Mouse (Mus musculus) brain, adult 2 months (tissue): ENCODE results near the gene Mif.
"Not testable (repeated sequence)": the region's sequence is repeated elsewhere in the genome, so short reads cannot be mapped to it uniquely, and the experiment has no call there.

Experiments used
- DNase-seq: peaks from one replicate; pipeline ENCODE4 v3.0.0; 2011; ENCODE audit warnings: low read depth, low spot score

Gene Mif

GRCm38 (mm10) chr10:75859786-75860470 lies at the start of gene Mif:
TSS of gene Mif (minus strand) at chr10:75860240.
- DNase-seq: peak; percentile 97

GRCm38 (mm10) chr10:75906882-75907281 lies 46.8 kb upstream of the Mif start:
- DNase-seq: no peak

DNA sequence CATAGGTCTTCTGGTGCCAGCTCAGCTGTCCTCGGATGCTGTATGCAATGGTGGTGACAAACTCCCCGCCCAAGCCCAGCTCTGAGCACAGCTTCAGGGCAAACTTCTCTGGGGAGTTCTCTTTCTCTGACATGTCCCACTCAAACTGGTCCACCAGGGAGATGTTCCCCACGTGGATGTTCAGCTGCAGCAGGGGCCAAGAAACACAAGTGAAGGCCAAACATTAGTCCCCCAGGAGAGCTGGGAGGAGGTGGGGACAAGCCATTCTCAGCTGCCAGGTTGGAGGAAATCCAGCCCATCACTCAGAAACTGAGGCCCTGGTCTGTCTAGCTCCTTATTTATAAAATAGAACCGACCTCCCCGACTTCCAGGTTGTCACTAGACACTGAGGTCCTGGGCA lies 44.4 kb upstream of the Mif start:
- DNase-seq: no peak

DNA sequence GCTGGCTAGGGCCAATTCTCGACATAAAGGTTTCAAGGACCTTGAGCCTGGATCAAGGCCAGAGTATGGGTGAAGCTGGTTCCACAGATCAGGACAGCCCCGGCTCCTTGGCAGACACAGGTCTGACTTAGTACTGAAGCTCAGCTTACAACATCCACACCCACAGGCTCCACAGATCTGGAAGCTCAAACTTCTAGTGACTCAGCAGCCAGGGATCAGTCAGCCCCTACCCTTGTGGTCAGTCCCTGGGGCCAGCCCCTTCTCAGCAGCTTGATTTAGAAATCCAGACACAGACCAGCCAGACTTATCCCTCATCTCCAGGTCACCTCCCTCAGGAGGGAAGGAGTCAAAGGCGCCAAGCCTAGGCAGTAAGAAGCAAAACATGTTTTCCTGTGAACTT lies 38.8 kb upstream of the Mif start:
- peak; percentile 44 for DNase-seq

GRCm38 (mm10) chr10:75898039-75898564 lies 38.1 kb upstream of the Mif start:
- no peak for DNase-seq

DNA sequence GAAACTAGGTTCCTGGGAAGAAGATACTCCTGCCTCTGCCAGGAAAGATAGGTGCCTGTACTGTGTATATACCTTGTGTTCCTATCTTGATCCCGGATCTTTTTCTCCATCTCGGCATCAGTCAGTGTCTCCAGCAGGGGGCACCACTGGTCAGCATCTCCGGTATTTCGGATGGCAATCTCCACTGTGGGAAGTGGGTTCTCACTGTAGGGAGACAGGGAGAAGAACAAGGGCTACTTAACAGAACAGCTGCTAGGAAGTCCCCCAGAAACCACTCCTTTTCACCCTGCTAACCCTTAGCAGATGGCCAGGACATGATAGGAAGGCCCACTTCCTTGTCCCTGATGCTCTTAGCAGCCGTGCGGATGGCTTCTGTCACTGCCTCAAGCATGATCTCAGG lies 37.3 kb upstream of the Mif start:
- DNase-seq: peak; percentile 79

- peak; percentile 75 for DNase-seq
Measured at GRCm38 (mm10) chr10:75896208-75896607, 36.2 kb upstream of the Mif start.

DNA sequence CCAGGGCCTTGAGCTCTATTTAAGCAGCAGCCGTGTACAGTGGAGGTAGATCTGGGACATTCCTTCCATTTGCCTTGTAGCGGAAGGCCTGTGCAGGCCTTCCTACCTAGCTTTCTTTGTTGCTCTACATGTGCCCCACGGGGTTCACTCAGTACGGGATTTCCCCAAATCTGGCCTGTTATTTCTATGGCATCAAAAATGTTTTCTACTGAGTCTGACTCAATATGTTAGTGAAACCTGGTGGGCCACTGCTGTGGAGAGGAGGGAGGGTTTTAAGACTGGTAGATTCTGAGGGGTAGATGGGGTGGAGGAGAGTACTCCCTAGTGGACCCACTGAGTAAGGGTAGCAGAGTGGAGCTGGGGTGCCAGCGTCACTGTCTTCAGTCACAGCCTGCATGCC lies 35.7 kb upstream of the Mif start:
- no peak for DNase-seq

DNA sequence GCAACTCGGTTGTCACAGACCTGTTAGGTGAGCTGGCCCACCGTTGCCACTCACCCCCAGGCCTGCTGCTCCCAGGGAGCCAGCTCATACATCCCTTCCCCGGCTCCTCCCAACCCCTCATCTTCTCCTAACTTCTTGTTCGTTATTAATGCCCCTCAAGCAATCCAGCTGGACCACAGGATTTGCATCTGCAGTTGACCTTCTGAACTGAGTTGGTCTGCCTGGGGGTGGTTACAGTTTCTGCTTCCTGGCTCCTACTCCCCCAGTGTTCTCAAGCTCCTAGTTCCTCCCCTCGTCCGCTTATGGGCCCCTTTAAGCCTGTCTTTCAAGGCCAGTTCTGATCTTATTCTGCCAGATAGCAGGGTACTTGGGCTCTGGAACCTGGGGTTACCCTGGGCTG lies 34.6 kb upstream of the Mif start:
- no peak for DNase-seq

DNA sequence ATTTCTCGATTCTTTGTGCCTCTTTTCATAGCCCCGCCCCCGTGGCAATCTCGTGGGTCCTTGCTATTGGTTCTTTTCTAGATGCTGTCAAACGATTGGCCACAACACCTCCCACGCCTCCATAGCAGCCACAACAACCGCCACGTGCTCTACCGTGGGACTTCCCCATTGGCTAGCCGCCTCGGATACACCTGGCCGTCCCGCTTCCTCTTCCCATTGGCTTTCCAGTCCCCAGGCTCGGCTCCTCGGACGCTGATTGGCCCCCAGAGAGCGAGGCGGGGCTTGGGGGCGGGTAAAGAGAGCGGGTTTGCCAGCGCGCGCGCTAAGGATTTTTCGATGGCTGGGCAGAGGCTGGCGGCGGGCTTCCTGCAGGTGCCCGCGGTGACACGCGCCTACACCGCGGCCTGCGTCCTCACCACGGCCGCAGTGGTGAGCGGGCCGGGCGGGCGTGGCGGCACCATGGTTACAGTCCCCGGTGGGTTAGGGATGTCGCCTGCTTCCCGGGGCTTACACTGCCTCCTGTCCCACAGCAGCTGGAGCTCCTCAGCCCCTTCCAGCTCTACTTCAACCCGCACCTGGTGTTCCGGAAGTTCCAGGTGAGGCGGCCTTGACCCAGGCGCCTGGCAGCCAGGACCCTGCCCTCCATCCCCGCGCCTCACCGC lies 33.2 kb upstream of the Mif start, which contains the start of gene Derl3:
Derl3 (plus strand) TSS at position 325 of the 662 bp plus-strand sequence.
- peak; percentile 99 for DNase-seq

- no peak for DNase-seq
Measured at GRCm38 (mm10) chr10:75889406-75890153, 29.5 kb upstream of the Mif start.

GRCm38 (mm10) chr10:75887504-75887903 lies 27.5 kb upstream of the Mif start:
- not testable (repeated sequence) for DNase-seq

DNA sequence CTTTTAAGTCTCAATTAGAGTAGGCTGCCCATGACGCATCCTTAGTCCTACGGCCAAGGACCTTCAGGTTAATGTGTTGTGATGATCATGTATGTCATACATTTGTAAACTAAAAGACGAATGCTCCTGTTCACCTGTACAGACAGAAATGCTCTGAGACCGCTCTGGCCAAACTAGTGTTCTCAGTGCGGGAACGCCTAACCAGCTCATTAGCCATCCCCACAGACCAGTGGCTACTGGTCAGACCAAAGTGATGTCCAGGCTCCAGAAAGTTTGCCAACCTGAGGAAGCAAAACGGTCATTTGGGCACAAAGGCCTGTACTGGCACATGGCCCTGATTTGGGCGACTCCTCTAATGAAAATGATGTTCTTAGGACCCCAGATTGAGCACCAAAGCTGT lies 24.7 kb upstream of the Mif start:
- DNase-seq: no peak

DNA sequence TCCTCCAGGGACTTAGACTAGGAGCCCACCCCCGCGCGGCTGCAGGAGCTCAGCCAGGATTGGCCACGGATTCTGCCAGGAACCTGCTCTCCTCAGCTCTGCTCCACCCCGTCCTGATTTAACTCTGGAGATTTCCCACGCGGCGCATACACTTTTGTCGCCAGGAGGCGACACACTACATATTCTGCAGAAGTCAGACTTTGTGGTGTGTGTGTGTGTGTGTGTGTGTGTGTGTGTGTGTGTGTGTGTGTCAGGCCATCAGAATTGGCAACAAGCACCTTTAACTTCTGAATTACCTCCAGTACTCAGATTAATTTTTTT lies 23.2 kb upstream of the Mif start:
- peak; percentile 93 for DNase-seq

DNA sequence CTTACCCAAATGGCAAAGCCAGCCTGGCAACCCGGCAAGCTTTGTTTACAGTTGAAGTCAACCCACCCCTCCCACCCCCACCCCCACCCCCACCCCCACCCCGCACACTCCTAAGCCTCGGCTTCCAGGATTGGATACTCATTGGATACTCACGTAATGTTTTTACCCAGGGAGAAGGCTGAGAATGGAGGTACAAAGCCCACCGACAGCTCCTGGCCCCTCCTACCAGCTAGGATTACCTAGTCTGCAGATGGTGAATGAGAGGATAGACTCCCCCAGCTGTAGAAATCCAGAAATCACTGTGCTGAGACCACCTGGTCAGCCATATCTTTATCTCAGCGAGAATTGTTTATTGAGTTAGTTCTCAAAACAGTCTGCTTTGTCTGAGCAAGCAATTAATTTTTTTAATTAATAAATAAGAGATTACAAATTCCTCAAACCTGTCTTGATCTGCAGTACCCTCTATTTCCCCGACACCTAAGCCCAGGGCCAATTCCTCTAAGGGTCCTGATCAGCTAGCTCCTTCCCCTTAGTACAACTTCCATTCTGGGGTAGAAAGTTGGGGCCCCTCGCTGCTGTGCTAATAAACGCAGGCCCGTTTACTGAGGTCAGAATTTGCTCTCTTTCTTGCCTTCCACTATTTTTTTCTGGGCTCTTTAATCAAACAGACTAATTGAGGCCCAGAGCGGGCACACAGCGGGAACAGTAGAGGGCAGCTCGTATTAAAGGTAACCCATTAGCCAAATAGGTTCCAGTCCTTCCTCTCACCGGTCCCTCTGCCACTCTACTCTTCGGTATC lies 22.6 kb upstream of the Mif start:
- no peak for DNase-seq

DNA sequence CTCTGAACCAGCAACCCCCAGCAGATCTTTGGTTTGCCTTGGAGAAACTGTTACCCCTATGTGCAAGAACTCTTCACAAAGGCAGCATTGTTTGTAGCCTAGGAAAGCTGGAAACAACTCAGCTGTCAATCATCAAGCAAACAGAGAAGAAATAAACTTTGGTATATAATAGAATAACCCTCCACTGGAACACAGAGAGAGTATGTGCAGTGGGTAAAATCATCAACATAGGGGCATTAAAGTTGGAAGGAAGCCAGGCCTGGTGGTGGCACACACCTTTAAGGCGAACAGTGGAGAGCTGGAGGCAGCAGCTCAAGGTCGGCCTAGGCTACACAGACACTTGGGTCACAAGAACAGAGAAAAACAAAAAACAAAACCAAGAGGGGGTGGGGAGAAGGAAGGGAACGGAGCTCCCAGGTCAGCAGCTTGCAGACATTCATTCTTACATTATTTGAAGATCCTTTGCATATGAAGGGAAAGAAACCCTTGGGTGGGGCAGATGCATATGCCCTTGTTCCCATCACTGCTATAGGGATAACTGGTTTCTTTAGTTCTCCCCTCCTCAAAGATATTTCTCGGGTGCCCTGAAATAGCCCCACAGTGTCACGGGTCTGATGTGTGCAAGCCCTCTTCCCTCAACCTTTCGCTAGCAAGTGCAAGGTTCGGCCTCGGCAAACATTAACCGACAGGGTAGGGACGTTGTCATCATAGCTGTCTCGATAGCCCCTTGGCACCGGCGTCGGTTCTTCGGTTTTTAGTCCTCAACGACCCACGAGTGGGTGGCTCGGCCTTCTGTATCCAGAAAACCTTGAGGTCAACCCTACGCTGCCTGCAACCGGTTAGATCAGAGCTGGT lies 21.8 kb upstream of the Mif start:
- DNase-seq: no peak

GRCm38 (mm10) chr10:75880771-75881577 lies 20.9 kb upstream of the Mif start:
- DNase-seq: no peak

GRCm38 (mm10) chr10:75880351-75880750 lies 20.3 kb upstream of the Mif start:
- no peak for DNase-seq

- DNase-seq: no peak
Measured at GRCm38 (mm10) chr10:75878836-75879235, 18.8 kb upstream of the Mif start.
